Mouse (Mus musculus): Measurements from ENCODE around the gene Elp4. TPM values are rescaled to one million over a fixed set of nuclear protein-coding genes. Genes with fewer than 3 reads are reported as not detected.

Elp4 gene
- total RNA-seq, 1 experiment from 2014 or later: 3.8 TPM

- ATAC-seq (replicated peaks; ENCODE audit: insufficient number of reproducible peaks, low FRiP score, low TSS enrichment, poor library complexity, severe bottlenecking): no peak
These were observed 134.5 kb downstream of the Elp4 start for GRCm38 (mm10) chr2:105769747-105770328.

DNA sequence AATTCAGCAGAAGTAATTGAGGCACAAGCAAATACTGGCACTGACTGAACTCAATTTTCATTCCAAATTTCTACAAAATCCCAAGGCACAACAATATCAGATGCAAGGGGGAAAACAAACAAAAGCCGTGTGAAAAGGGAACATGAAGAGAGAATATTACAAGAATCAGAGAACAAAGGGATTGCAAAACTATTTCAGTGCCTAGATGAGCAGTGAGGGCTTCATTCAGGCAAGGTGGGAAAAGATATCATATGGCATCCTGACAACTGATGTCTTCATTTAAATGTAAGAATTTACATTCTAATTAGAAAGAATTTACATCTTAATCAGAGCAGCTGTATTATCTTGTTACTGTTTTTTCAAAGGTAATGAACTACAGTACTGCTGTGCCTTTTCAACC, 150.9 kb downstream of the Elp4 start:
- no peak for ATAC-seq (replicated peaks; ENCODE audit: insufficient number of reproducible peaks, low FRiP score, low TSS enrichment, poor library complexity, severe bottlenecking)

DNA sequence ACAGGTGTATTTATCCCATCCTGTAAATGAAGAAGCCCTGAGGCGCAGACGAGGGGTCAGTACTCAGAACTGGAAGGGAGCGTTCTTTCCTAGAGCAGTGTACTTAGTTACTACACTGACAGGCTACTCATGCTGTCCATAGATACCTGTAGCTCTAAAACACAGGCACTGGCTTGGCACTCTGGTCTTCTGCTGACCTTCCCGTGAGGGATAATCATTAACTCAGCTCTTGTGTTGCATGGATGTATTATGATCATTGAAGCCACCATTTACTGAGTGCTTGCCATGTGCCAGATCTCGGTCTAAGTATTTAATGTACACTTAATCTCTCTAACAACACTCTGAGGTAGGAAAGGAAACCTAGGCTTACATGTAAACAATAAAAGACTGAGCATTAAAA, 155.3 kb downstream of the Elp4 start:
- no peak for ATAC-seq (replicated peaks; ENCODE audit: insufficient number of reproducible peaks, low FRiP score, low TSS enrichment, poor library complexity, severe bottlenecking)

DNA sequence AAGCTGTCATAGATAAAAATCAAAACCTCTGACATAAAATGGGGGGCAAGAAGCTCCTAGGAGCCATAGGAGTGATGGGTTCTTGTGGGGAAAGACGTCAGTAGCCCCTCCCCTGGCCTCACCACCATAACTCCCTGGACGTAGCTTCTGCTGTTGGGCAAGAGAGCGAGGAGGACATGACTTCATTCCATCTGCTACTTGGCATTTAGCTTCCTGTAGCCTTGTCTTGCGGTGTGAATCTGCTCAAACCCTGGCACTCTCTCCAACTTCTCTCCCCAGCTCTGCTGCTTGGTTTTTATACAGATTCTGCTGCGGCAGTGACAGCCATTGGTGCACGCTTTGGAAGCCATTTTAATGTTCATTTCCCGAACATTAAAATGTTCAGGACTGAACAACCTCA, 157.5 kb downstream of the Elp4 start:
- no peak for ATAC-seq (replicated peaks; ENCODE audit: insufficient number of reproducible peaks, low FRiP score, low TSS enrichment, poor library complexity, severe bottlenecking)

DNA sequence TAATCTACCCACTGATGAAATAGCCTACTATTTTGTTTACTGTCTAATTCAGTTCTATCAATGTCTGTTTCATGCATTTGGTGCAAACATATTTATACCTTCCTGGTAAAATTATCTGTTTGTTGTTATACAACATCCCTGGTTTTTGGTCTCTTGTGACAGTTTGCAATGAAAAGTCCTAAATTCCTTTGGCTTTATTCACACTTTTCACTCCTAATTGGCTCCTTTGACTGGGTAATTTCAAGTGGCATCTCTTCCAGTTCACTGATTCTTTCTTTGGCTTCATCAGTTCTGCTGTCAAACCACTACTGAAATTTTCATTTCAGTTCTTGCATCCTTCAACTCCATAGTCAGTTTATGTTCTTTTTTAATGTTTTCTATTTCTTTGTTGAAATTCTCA, 168.2 kb downstream of the Elp4 start:
- no peak for ATAC-seq (replicated peaks; ENCODE audit: insufficient number of reproducible peaks, low FRiP score, low TSS enrichment, poor library complexity, severe bottlenecking)

- ATAC-seq (replicated peaks; ENCODE audit: insufficient number of reproducible peaks, low FRiP score, low TSS enrichment, poor library complexity, severe bottlenecking): no peak
These were observed 173.7 kb downstream of the Elp4 start for GRCm38 (mm10) chr2:105730704-105731103.

DNA sequence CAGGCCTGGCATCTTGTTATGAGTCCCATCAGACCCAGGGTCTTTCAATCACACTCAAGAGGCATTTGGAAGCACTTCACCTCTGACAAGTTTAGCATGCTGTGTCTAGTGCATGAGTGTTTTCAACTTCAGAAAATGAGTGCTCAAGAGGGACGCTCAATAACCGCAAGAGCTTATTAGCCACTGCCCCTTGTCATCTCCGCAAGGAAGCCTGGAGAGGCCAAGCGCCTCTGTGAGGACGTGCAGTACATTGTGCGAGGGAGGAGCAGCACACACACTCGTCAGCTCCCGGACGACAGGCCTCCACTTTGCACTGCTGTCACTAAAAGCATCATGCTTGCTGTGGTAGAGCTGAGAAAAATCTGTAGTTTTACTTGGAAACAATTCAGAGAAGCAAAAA, 177.7 kb downstream of the Elp4 start:
- ATAC-seq (replicated peaks; ENCODE audit: insufficient number of reproducible peaks, low FRiP score, low TSS enrichment, poor library complexity, severe bottlenecking): no peak

- ATAC-seq (replicated peaks; ENCODE audit: insufficient number of reproducible peaks, low FRiP score, low TSS enrichment, poor library complexity, severe bottlenecking): no peak
These were observed 188.8 kb downstream of the Elp4 start for GRCm38 (mm10) chr2:105715409-105716115.

- no peak for ATAC-seq (replicated peaks; ENCODE audit: insufficient number of reproducible peaks, low FRiP score, low TSS enrichment, poor library complexity, severe bottlenecking)
These were observed 193.9 kb downstream of the Elp4 start for GRCm38 (mm10) chr2:105710511-105710910.

GRCm38 (mm10) chr2:105709126-105709525, 195.2 kb downstream of the Elp4 start:
- no peak for ATAC-seq (replicated peaks; ENCODE audit: insufficient number of reproducible peaks, low FRiP score, low TSS enrichment, poor library complexity, severe bottlenecking)

DNA sequence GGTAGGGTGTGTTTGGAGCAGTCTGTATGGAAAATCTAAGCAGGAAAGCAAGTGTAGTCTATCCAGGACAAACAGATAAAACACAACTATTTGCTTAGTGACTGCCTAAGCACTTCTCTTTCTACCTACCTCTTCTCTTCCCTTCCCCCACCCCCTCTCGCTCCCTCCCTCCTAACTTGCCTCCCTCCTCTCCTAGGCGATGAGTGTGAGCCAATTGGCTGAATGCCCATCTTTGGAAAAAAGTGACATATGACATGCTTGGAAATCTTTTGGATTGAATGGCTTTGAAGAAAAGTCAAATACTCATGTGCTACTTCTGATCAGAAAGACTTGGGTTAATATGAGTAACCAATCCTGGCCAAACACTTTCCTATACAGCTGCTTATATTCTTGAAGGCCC, 199.0 kb downstream of the Elp4 start:
- ATAC-seq (replicated peaks; ENCODE audit: insufficient number of reproducible peaks, low FRiP score, low TSS enrichment, poor library complexity, severe bottlenecking): no peak

- ATAC-seq (replicated peaks; ENCODE audit: insufficient number of reproducible peaks, low FRiP score, low TSS enrichment, poor library complexity, severe bottlenecking): no peak
These were observed 201.8 kb downstream of the Elp4 start for GRCm38 (mm10) chr2:105702586-105702985.

DNA sequence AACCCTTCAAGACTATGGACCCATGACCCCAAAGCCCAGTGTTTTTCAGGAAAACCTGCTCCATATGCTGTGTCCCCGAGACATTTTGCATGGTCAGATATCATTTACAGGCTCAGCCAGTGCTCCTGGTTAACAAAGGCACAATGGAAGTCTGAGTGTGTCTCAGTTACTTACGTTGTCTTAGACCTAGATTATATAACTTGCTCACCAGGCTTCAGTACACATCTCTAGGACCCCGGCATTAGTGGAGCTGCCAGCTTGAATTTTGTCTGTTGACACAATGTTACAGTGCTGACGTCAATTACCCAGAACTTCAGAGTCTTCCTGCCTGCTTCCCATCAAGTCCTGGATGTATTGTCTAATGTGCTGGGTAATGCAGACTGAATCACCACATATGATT, 202.6 kb downstream of the Elp4 start:
- ATAC-seq (replicated peaks; ENCODE audit: insufficient number of reproducible peaks, low FRiP score, low TSS enrichment, poor library complexity, severe bottlenecking): no peak

- ATAC-seq (replicated peaks; ENCODE audit: insufficient number of reproducible peaks, low FRiP score, low TSS enrichment, poor library complexity, severe bottlenecking): no peak
These were observed 205.7 kb downstream of the Elp4 start for GRCm38 (mm10) chr2:105698631-105699030.

- ATAC-seq (replicated peaks; ENCODE audit: insufficient number of reproducible peaks, low FRiP score, low TSS enrichment, poor library complexity, severe bottlenecking): no peak
These were observed 206.6 kb downstream of the Elp4 start for GRCm38 (mm10) chr2:105697741-105698140.

GRCm38 (mm10) chr2:105691296-105691695, 213.1 kb downstream of the Elp4 start:
- no peak for ATAC-seq (replicated peaks; ENCODE audit: insufficient number of reproducible peaks, low FRiP score, low TSS enrichment, poor library complexity, severe bottlenecking)

DNA sequence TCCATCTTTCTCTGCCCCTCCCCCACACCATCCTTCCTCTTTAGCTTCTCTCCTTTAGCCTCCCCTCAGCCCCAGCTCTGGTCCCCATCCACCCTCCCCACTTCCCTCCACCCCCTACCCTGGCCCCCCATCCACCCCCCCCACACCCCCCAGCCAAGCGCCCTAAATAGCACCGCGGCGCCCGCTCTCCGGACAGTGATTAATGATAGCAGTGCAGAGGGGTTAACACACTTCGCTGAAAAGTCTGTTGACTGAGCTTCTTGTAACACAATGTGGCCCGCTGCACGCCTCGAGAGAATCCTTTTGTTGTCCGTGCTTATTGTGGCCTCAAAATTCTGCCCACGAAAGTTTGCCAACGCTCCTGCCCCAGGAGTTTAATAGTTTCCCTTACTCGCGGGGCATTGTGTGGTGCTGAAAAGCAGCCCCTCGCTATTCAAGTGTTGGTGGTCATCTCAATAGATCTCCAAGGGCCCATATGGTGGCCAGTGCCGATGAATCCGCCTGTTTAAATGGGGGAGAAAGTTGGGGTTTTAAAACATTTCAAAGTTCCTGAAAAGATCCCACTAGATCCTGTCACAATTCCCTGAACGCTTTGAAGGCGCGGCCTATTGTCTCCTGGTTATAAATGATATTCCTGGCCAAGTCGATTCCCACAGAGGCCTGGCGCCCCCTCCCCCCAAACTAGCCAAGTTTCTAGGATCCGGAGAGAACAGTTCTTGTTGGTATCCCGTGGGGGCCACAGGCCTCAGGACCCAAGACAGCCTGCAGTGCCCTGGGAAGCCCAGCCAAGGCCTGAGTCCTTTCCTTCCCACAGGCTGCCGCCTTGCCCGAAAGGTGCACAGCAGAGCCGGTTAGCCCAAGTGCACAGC, 214.4 kb downstream of the Elp4 start:
- no peak for ATAC-seq (replicated peaks; ENCODE audit: insufficient number of reproducible peaks, low FRiP score, low TSS enrichment, poor library complexity, severe bottlenecking)

GRCm38 (mm10) chr2:105689304-105689770, 215.0 kb downstream of the Elp4 start:
- no peak for ATAC-seq (replicated peaks; ENCODE audit: insufficient number of reproducible peaks, low FRiP score, low TSS enrichment, poor library complexity, severe bottlenecking)

DNA sequence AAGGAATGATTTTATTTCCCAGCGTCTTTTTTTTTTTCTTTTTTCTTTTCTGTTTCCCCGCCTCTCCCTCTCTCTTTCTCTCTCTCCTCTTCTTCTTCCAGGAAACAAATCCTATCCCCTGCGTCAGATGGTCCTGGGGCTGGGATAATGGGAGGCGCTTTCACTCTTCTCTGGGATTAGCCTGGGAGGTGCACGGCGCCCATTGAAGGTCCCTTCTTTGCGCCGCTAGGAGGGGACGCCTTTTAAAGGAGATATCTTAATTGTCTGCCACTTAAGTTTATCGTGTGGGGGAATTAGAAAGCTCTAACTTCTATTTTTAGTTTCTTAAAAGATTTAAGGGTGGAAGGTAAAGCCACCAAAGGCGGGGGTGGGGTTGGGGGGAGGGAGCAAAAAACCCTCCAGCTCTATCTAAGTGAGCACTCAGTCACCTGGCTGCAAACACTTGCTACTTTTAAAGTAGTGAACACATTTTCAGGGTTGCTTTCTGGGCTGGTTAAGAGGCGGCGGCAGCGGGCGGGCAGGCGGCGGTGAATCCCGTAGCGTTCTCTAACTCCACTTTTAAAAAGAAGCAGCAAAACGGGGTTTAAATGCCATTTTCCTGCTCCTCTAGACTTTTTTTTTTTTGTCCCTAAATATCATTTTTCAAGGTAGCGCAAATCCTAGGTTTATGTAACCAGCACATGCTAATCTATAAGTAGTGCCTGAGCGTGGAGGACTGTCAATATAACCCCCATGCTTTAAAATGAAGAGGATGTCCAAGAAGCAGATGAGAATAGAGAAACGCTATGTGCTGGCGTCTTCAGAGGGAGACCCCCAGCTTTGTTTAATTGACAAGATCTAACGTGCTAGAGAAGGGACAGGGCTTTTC, 215.7 kb downstream of the Elp4 start:
- ATAC-seq (replicated peaks; ENCODE audit: insufficient number of reproducible peaks, low FRiP score, low TSS enrichment, poor library complexity, severe bottlenecking): no peak

All from monocyte, adult 5-6 weeks (primary cell).